Mouse (Mus musculus) forebrain, embryonic 11.5 days (tissue): ENCODE data around the gene Sprr2k. TPM values are rescaled to one million over a fixed set of nuclear protein-coding genes. Genes with fewer than 3 reads are reported as not detected.

ENCODE experiments used
- ATAC-seq: fragments of 200-750 bp; cut with Nextera tagmentation; replicated peaks from 2 replicates; pipeline ENCODE4 v1.8.0; 2017; ENCODE audit warnings: moderate TSS enrichment; ENCODE audit not compliant: low FRiP score
- DNase-seq: peaks from one replicate; pipeline ENCODE4 v3.0.0-alpha.2; 2017; ENCODE audit warnings: low spot score
- H3K27ac ChIP-seq: fragments of 300-500 bp; sonication (generic); 2 replicates; pipeline ENCODE4 v1.5.1; 2014; ENCODE audit warnings: low read depth, low read length
- H3K27me3 ChIP-seq: fragments of 300-500 bp; sonication (generic); 2 replicates; pipeline ENCODE4 v1.6.1; 2014; ENCODE audit warnings: mild to moderate bottlenecking, low read length, mixed read lengths; ENCODE audit not compliant: control insufficient read depth, insufficient read depth
- H3K36me3 ChIP-seq: fragments of 300-500 bp; sonication (generic); 2 replicates; pipeline ENCODE4 v1.6.1; 2014; ENCODE audit warnings: mild to moderate bottlenecking, low read length, moderate library complexity, mixed read lengths; ENCODE audit not compliant: control insufficient read depth, insufficient read depth
- H3K4me1 ChIP-seq: fragments of 300-500 bp; sonication (generic); replicated peaks from 2 replicates; pipeline ENCODE4 v1.6.1; 2014; ENCODE audit warnings: low read length, mixed read lengths; ENCODE audit not compliant: control insufficient read depth, insufficient read depth
- H3K4me2 ChIP-seq: fragments of 300-500 bp; sonication (generic); 2 replicates; pipeline ENCODE4 v1.6.1; 2014; ENCODE audit warnings: low read depth, mild to moderate bottlenecking, low read length, moderate library complexity, mixed read lengths; ENCODE audit not compliant: severe bottlenecking
- H3K4me3 ChIP-seq: fragments of 300-500 bp; sonication (generic); 2 replicates; pipeline ENCODE4 v1.5.1; 2014; ENCODE audit warnings: low read depth, low read length
- H3K9ac ChIP-seq: fragments of 300-500 bp; sonication (generic); 2 replicates; pipeline ENCODE4 v1.6.1; 2014; ENCODE audit warnings: low read length
- H3K9me3 ChIP-seq: fragments of 300-500 bp; sonication (generic); 2 replicates; pipeline ENCODE4 v1.6.1; 2016; ENCODE audit warnings: low read length, mixed read lengths; ENCODE audit not compliant: control insufficient read depth
- WGBS: fragments of 180-500 bp; shearing (Covaris S2); extraction: QIAGEN DNeasy Blood & Tissue Kit; methylation state at CpG from one replicate; pipeline ENCODE4 v1.1.7; 2014; 5-methylcytosine and 5-hydroxymethylcytosine counted together
- polyA plus RNA-seq: library from polyadenylated mRNA; unstranded; fragments of >200 nt; fragmentation: Nextera tagmentation; extraction: Ambion mirVana; gene quantifications from 2 replicates; pipeline ENCODE4 v1.2.1, GENCODE M21; 2014

Sprr2k gene
- polyA plus RNA-seq: not detected in 2 replicates

- H3K4me1 ChIP-seq: no peaks in the 10 kb centered on the region
- no peak within 1 kb of the TSS for H3K4me2 ChIP-seq
- H3K9me3 ChIP-seq: no peaks in the 10 kb centered on the region
- 92% methylated on average over 2 of the region's 2 CpGs for WGBS
- H3K27ac ChIP-seq: no peak within 1 kb of the TSS
- ATAC-seq (no peak), DNase-seq (no peak)
- H3K36me3 ChIP-seq: no peaks in the 10 kb centered on the region
- H3K9ac ChIP-seq: no peak within 1 kb of the TSS
- H3K4me3 ChIP-seq: no peak within 1 kb of the TSS
- no peaks in the 10 kb centered on the region for H3K27me3 ChIP-seq
Measured at GRCm38 (mm10) chr3:92432282-92432681, at the start of gene Sprr2k. Gene Sprr2k (plus strand): TSS chr3:92432582.

GRCm38 (mm10) chr3:92385385-92385784 is 47.0 kb upstream of the Sprr2k start, which contains the start of gene Sprr2h:
Gene Sprr2h (plus strand): TSS chr3:92385685.
- ATAC-seq (no peak), DNase-seq (no peak)
- H3K9me3 ChIP-seq: no peaks in the 10 kb centered on the region
- H3K4me3 ChIP-seq: no peak within 1 kb of the TSS
- no peaks in the 10 kb centered on the region for H3K36me3 ChIP-seq
- H3K4me2 ChIP-seq: no peak within 1 kb of the TSS
- no peak within 1 kb of the TSS for H3K27ac ChIP-seq
- H3K9ac ChIP-seq: no peak within 1 kb of the TSS
- no peaks in the 10 kb centered on the region for H3K27me3 ChIP-seq
- H3K4me1 ChIP-seq: no peaks in the 10 kb centered on the region
- 91% methylated on average over 1 of the region's 1 CpGs for WGBS

- DNase-seq (no peak), ATAC-seq (no peak)
- no peak overlapping the region for H3K27ac ChIP-seq
- no peaks in the 10 kb centered on the region for H3K27me3 ChIP-seq
- H3K4me1 ChIP-seq: no peaks in the 10 kb centered on the region
- no peaks in the 10 kb centered on the region for H3K9me3 ChIP-seq
- 64% methylated on average over 1 of the region's 1 CpGs for whole genome bisulfite sequencing
- no peaks in the 10 kb centered on the region for H3K36me3 ChIP-seq
- no peak overlapping the region for H3K4me2 ChIP-seq
- no peak overlapping the region for H3K9ac ChIP-seq
- no peak overlapping the region for H3K4me3 ChIP-seq
Measured at GRCm38 (mm10) chr3:92394301-92394700, 38.1 kb upstream of the Sprr2k start.

- no peaks in the 10 kb centered on the region for H3K27me3 ChIP-seq
- H3K9me3 ChIP-seq: no peaks in the 10 kb centered on the region
- no peak within 1 kb of the TSS for H3K4me2 ChIP-seq
- H3K9ac ChIP-seq: no peak within 1 kb of the TSS
- no peak within 1 kb of the TSS for H3K27ac ChIP-seq
- no peaks in the 10 kb centered on the region for H3K4me1 ChIP-seq
- H3K4me3 ChIP-seq: no peak within 1 kb of the TSS
- no peaks in the 10 kb centered on the region for H3K36me3 ChIP-seq
- ATAC-seq: no peak
- no peak for DNase-seq
- WGBS: 95% methylated on average over 2 of the region's 2 CpGs
Measured at GRCm38 (mm10) chr3:92407691-92408090, 24.7 kb upstream of the Sprr2k start, which contains the start of gene Sprr2i. Gene Sprr2i (plus strand): TSS chr3:92407991.

- Histone ChIP-seq H3K4me3 (no peak within 1 kb of the TSS), H3K27me3 (no peaks in the 10 kb centered on the region), H3K9ac (no peak within 1 kb of the TSS), H3K36me3 (no peaks in the 10 kb centered on the region), H3K27ac (no peak within 1 kb of the TSS), H3K4me2 (no peak within 1 kb of the TSS), H3K4me1 (no peaks in the 10 kb centered on the region), H3K9me3 (no peaks in the 10 kb centered on the region)
- WGBS: 97% methylated on average over 2 of the region's 2 CpGs
- ATAC-seq (no peak), DNase-seq (no peak)
Measured at GRCm38 (mm10) chr3:92417782-92418181, 14.6 kb upstream of the Sprr2k start, which contains the start of gene Sprr2j-ps. Gene Sprr2j-ps (plus strand): TSS chr3:92418082.

- no peak within 1 kb of the TSS for H3K27ac ChIP-seq
- H3K36me3 ChIP-seq: no peaks in the 10 kb centered on the region
- WGBS: 91% methylated on average over 6 of the region's 6 CpGs
- H3K9me3 ChIP-seq: no peaks in the 10 kb centered on the region
- H3K4me3 ChIP-seq: no peak within 1 kb of the TSS
- no peak for ATAC-seq
- no peaks in the 10 kb centered on the region for H3K4me1 ChIP-seq
- H3K27me3 ChIP-seq: no peaks in the 10 kb centered on the region
- no peak within 1 kb of the TSS for H3K9ac ChIP-seq
- H3K4me2 ChIP-seq: no peak within 1 kb of the TSS
- no peak for DNase-seq
Measured at GRCm38 (mm10) chr3:92429323-92429722, 3.1 kb upstream of the Sprr2k start, which contains the start of gene Gm9774. Gene Gm9774 (minus strand): TSS chr3:92429423.

- 96% methylated on average over 3 of the region's 3 CpGs for WGBS
- Histone ChIP-seq H3K4me2 (no peak within 1 kb of the TSS), H3K27ac (no peak within 1 kb of the TSS), H3K36me3 (no peaks in the 10 kb centered on the region), H3K9me3 (no peaks in the 10 kb centered on the region), H3K4me1 (no peaks in the 10 kb centered on the region), H3K4me3 (no peak within 1 kb of the TSS), H3K27me3 (no peaks in the 10 kb centered on the region), H3K9ac (no peak within 1 kb of the TSS)
- no peak for DNase-seq
- no peak for ATAC-seq
Measured at GRCm38 (mm10) chr3:92438689-92439088, 6.3 kb downstream of the Sprr2k start, which contains the start of gene Sprr1b. Gene Sprr1b (minus strand): TSS chr3:92438789.

- H3K4me2 ChIP-seq: no peak overlapping the region
- DNase-seq (no peak), ATAC-seq (no peak)
- no peaks in the 10 kb centered on the region for H3K9me3 ChIP-seq
- H3K4me1 ChIP-seq: no peaks in the 10 kb centered on the region
- H3K27ac ChIP-seq: no peak overlapping the region
- no peak overlapping the region for H3K9ac ChIP-seq
- H3K4me3 ChIP-seq: no peak overlapping the region
- WGBS: 89% methylated on average over 3 of the region's 3 CpGs
- H3K36me3 ChIP-seq: no peaks in the 10 kb centered on the region
- no peaks in the 10 kb centered on the region for H3K27me3 ChIP-seq
Measured at GRCm38 (mm10) chr3:92440177-92440576, 7.8 kb downstream of the Sprr2k start.

- DNase-seq (no peak), ATAC-seq (no peak)
- Histone ChIP-seq H3K4me3 (no peak overlapping the region), H3K4me1 (no peaks in the 10 kb centered on the region), H3K27ac (no peak overlapping the region), H3K36me3 (no peaks in the 10 kb centered on the region), H3K4me2 (no peak overlapping the region), H3K27me3 (no peaks in the 10 kb centered on the region), H3K9ac (no peak overlapping the region), H3K9me3 (no peaks in the 10 kb centered on the region)
- WGBS: 86% methylated on average over 5 of the region's 5 CpGs
Measured at GRCm38 (mm10) chr3:92455151-92455550, 22.8 kb downstream of the Sprr2k start.
